Mouse (Mus musculus): Measurements from ENCODE around the gene Itpkb. TPM values are rescaled to one million over a fixed set of nuclear protein-coding genes. Genes with fewer than 3 reads are reported as not detected.

Gene Itpkb
- polyA plus RNA-seq (2015; fragmentation: Nextera tagmentation; extraction: Ambion mirVana): 3.8 and 4.0 TPM in 2 replicates

- Histone ChIP-seq H3K27ac (ENCODE audit: low read depth, low read length) (peak within 1 kb of the TSS; percentile 81), H3K36me3 (ENCODE audit: control insufficient read depth, insufficient read depth, low read length) (no peaks in the 10 kb centered on the region), H3K4me1 (ENCODE audit: control insufficient read depth, insufficient read depth, low read depth, low read length) (peaks cover 41% of the 10 kb centered on the region), H3K27me3 (replicated peaks; ENCODE audit: control insufficient read depth, insufficient read depth, low read length) (peaks cover 10% of the 10 kb centered on the region), H3K9me3 (ENCODE audit: control insufficient read depth, low read length) (no peaks in the 10 kb centered on the region), H3K4me2 (ENCODE audit: low read length) (peak within 1 kb of the TSS; percentile 97), H3K9ac (ENCODE audit: low read depth, low read length) (peak within 1 kb of the TSS; percentile 74), H3K4me3 (ENCODE audit: low read length) (peak within 1 kb of the TSS; percentile 60)
- WGBS: 2% methylated on average over 19 of the region's 19 CpGs
- 0 out of 2 replicates have a peak, but pooled peaks have one; percentile 51 for ATAC-seq
These were observed at the start of gene Itpkb for GRCm38 (mm10) chr1:180330145-180330706. Gene Itpkb, plus strand, starts transcription at chr1:180330485.

- WGBS: 53% methylated on average over 6 of the region's 6 CpGs
- no peak for ATAC-seq
- no peaks in the 10 kb centered on the region for H3K9me3 ChIP-seq (ENCODE audit: control insufficient read depth, low read length)
- no peaks in the 10 kb centered on the region for H3K27me3 ChIP-seq (replicated peaks; ENCODE audit: control insufficient read depth, insufficient read depth, low read length)
- H3K27ac ChIP-seq (ENCODE audit: low read depth, low read length): no peak overlapping the region
- no peaks in the 10 kb centered on the region for H3K36me3 ChIP-seq (ENCODE audit: control insufficient read depth, insufficient read depth, low read length)
- H3K4me1 ChIP-seq (ENCODE audit: control insufficient read depth, insufficient read depth, low read depth, low read length): peaks cover 7% of the 10 kb centered on the region
- H3K4me2 ChIP-seq (ENCODE audit: low read length): no peak overlapping the region
- no peak overlapping the region for H3K9ac ChIP-seq (ENCODE audit: low read depth, low read length)
- H3K4me3 ChIP-seq (ENCODE audit: low read length): no peak overlapping the region
These were observed 47.7 kb upstream of the Itpkb start for GRCm38 (mm10) chr1:180282581-180282980.

- Histone ChIP-seq H3K4me3 (ENCODE audit: low read length) (no peak overlapping the region), H3K9me3 (ENCODE audit: control insufficient read depth, low read length) (no peaks in the 10 kb centered on the region), H3K9ac (ENCODE audit: low read depth, low read length) (peak overlapping the region; percentile 1; the same call in 1 of the 2 replicates), H3K27ac (ENCODE audit: low read depth, low read length) (0 out of 2 replicates have a peak overlapping the region, but pooled peaks have one; percentile 16), H3K27me3 (replicated peaks; ENCODE audit: control insufficient read depth, insufficient read depth, low read length) (no peaks in the 10 kb centered on the region), H3K4me2 (ENCODE audit: low read length) (peak overlapping the region; percentile 22; the same call in 1 of the 2 replicates), H3K4me1 (ENCODE audit: control insufficient read depth, insufficient read depth, low read depth, low read length) (peaks cover 7% of the 10 kb centered on the region), H3K36me3 (ENCODE audit: control insufficient read depth, insufficient read depth, low read length) (no peaks in the 10 kb centered on the region)
- 21% methylated on average over 16 of the region's 16 CpGs for WGBS
- ATAC-seq: peak; percentile 69
These were observed 46.2 kb upstream of the Itpkb start for GRCm38 (mm10) chr1:180283813-180284768.

GRCm38 (mm10) chr1:180286081-180286831, 44.0 kb upstream of the Itpkb start:
- H3K27me3 ChIP-seq (replicated peaks; ENCODE audit: control insufficient read depth, insufficient read depth, low read length): no peaks in the 10 kb centered on the region
- H3K9me3 ChIP-seq (ENCODE audit: control insufficient read depth, low read length): no peaks in the 10 kb centered on the region
- H3K4me2 ChIP-seq (ENCODE audit: low read length): no peak overlapping the region
- 55% methylated on average over 15 of the region's 15 CpGs for WGBS
- H3K4me1 ChIP-seq (ENCODE audit: control insufficient read depth, insufficient read depth, low read depth, low read length): peaks cover 4% of the 10 kb centered on the region
- ATAC-seq: no peak
- no peak overlapping the region for H3K4me3 ChIP-seq (ENCODE audit: low read length)
- H3K9ac ChIP-seq (ENCODE audit: low read depth, low read length): no peak overlapping the region
- no peak overlapping the region; the same call in 1 of the 2 replicates for H3K27ac ChIP-seq (ENCODE audit: low read depth, low read length)
- no peaks in the 10 kb centered on the region for H3K36me3 ChIP-seq (ENCODE audit: control insufficient read depth, insufficient read depth, low read length)

- Histone ChIP-seq H3K27ac (ENCODE audit: low read depth, low read length) (no peak overlapping the region), H3K36me3 (ENCODE audit: control insufficient read depth, insufficient read depth, low read length) (no peaks in the 10 kb centered on the region), H3K9ac (ENCODE audit: low read depth, low read length) (no peak overlapping the region), H3K4me1 (ENCODE audit: control insufficient read depth, insufficient read depth, low read depth, low read length) (peaks cover 4% of the 10 kb centered on the region), H3K9me3 (ENCODE audit: control insufficient read depth, low read length) (no peaks in the 10 kb centered on the region), H3K4me2 (ENCODE audit: low read length) (no peak overlapping the region), H3K4me3 (ENCODE audit: low read length) (no peak overlapping the region), H3K27me3 (replicated peaks; ENCODE audit: control insufficient read depth, insufficient read depth, low read length) (no peaks in the 10 kb centered on the region)
- 73% methylated on average over 7 of the region's 7 CpGs for WGBS
- no peak for ATAC-seq
These were observed 42.1 kb upstream of the Itpkb start for GRCm38 (mm10) chr1:180288227-180288626.

- ATAC-seq: no peak
- WGBS: 92% methylated on average over 7 of the region's 7 CpGs
- H3K4me3 ChIP-seq (ENCODE audit: low read length): no peak overlapping the region
- H3K9ac ChIP-seq (ENCODE audit: low read depth, low read length): no peak overlapping the region
- H3K9me3 ChIP-seq (ENCODE audit: control insufficient read depth, low read length): no peaks in the 10 kb centered on the region
- no peaks in the 10 kb centered on the region for H3K27me3 ChIP-seq (replicated peaks; ENCODE audit: control insufficient read depth, insufficient read depth, low read length)
- no peak overlapping the region for H3K4me2 ChIP-seq (ENCODE audit: low read length)
- H3K36me3 ChIP-seq (ENCODE audit: control insufficient read depth, insufficient read depth, low read length): no peaks in the 10 kb centered on the region
- peaks cover 1% of the 10 kb centered on the region for H3K4me1 ChIP-seq (ENCODE audit: control insufficient read depth, insufficient read depth, low read depth, low read length)
- no peak overlapping the region for H3K27ac ChIP-seq (ENCODE audit: low read depth, low read length)
These were observed 41.3 kb upstream of the Itpkb start for GRCm38 (mm10) chr1:180288872-180289468.

GRCm38 (mm10) chr1:180289788-180290187, 40.5 kb upstream of the Itpkb start:
- Histone ChIP-seq H3K27me3 (replicated peaks; ENCODE audit: control insufficient read depth, insufficient read depth, low read length) (no peaks in the 10 kb centered on the region), H3K9ac (ENCODE audit: low read depth, low read length) (no peak overlapping the region), H3K4me3 (ENCODE audit: low read length) (no peak overlapping the region), H3K4me2 (ENCODE audit: low read length) (no peak overlapping the region), H3K9me3 (ENCODE audit: control insufficient read depth, low read length) (no peaks in the 10 kb centered on the region), H3K36me3 (ENCODE audit: control insufficient read depth, insufficient read depth, low read length) (no peaks in the 10 kb centered on the region), H3K4me1 (ENCODE audit: control insufficient read depth, insufficient read depth, low read depth, low read length) (no peaks in the 10 kb centered on the region; the same call in none of the 2 replicates), H3K27ac (ENCODE audit: low read depth, low read length) (no peak overlapping the region)
- ATAC-seq: no peak
- 82% methylated on average over 5 of the region's 5 CpGs for WGBS

GRCm38 (mm10) chr1:180290358-180290757, 39.9 kb upstream of the Itpkb start:
- H3K9ac ChIP-seq (ENCODE audit: low read depth, low read length): no peak overlapping the region
- ATAC-seq: no peak
- WGBS: 90% methylated on average over 4 of the region's 4 CpGs
- no peak overlapping the region for H3K4me2 ChIP-seq (ENCODE audit: low read length)
- H3K4me1 ChIP-seq (ENCODE audit: control insufficient read depth, insufficient read depth, low read depth, low read length): no peaks in the 10 kb centered on the region; the same call in none of the 2 replicates
- no peaks in the 10 kb centered on the region for H3K27me3 ChIP-seq (replicated peaks; ENCODE audit: control insufficient read depth, insufficient read depth, low read length)
- no peaks in the 10 kb centered on the region for H3K36me3 ChIP-seq (ENCODE audit: control insufficient read depth, insufficient read depth, low read length)
- H3K27ac ChIP-seq (ENCODE audit: low read depth, low read length): no peak overlapping the region
- no peaks in the 10 kb centered on the region for H3K9me3 ChIP-seq (ENCODE audit: control insufficient read depth, low read length)
- no peak overlapping the region for H3K4me3 ChIP-seq (ENCODE audit: low read length)
